Mouse (Mus musculus): Measurements from ENCODE around the gene 6430628N08Rik. TPM values are rescaled to one million over a fixed set of nuclear protein-coding genes. Genes with fewer than 3 reads are reported as not detected.

The 6430628N08Rik gene
- polyA plus RNA-seq, 1 experiment from 2014 or later = not detected

GRCm38 (mm10) chr4:115878216-115878678 lies 12.2 kb upstream of the 6430628N08Rik start:
- peak; percentile 69 for ATAC-seq (replicated peaks; ENCODE audit: low FRiP score)
- no peak overlapping the region for H3K4me3 ChIP-seq (ENCODE audit: low read depth, low read length)
- 1% methylated on average over 11 of the region's 11 CpGs for WGBS
- H3K4me1 ChIP-seq (replicated peaks; ENCODE audit: control insufficient read depth, insufficient read depth, low read length) = peaks cover 22% of the 10 kb centered on the region
- H3K36me3 ChIP-seq (ENCODE audit: control insufficient read depth, insufficient read depth, low read length) = no peaks in the 10 kb centered on the region
- peak overlapping the region; percentile 68 for H3K27ac ChIP-seq (ENCODE audit: low read depth, low read length)
- peak overlapping the region; percentile 49 for H3K9ac ChIP-seq (ENCODE audit: low read length)
- H3K4me2 ChIP-seq (ENCODE audit: low read depth, low read length, severe bottlenecking) = peak overlapping the region; percentile 28; the same call in 1 of the 2 replicates
- DNase-seq (ENCODE audit: low spot score) = peak; percentile 81
- no peaks in the 10 kb centered on the region for H3K27me3 ChIP-seq (ENCODE audit: control insufficient read depth, insufficient read depth, low read length)
- no peaks in the 10 kb centered on the region for H3K9me3 ChIP-seq (ENCODE audit: control insufficient read depth, low read length)

- H3K4me1 ChIP-seq (replicated peaks; ENCODE audit: control insufficient read depth, insufficient read depth, low read length) = peaks cover 22% of the 10 kb centered on the region
- H3K27ac ChIP-seq (ENCODE audit: low read depth, low read length) = no peak overlapping the region
- no peak overlapping the region for H3K4me3 ChIP-seq (ENCODE audit: low read depth, low read length)
- 32% methylated on average over 9 of the region's 9 CpGs for WGBS
- H3K4me2 ChIP-seq (ENCODE audit: low read depth, low read length, severe bottlenecking) = 0 out of 2 replicates have a peak overlapping the region, but pooled peaks have one; percentile 28
- ATAC-seq (replicated peaks; ENCODE audit: low FRiP score) (no peak), DNase-seq (ENCODE audit: low spot score) (no peak)
- H3K36me3 ChIP-seq (ENCODE audit: control insufficient read depth, insufficient read depth, low read length) = no peaks in the 10 kb centered on the region
- H3K9ac ChIP-seq (ENCODE audit: low read length) = no peak overlapping the region; the same call in 1 of the 2 replicates
- no peaks in the 10 kb centered on the region for H3K27me3 ChIP-seq (ENCODE audit: control insufficient read depth, insufficient read depth, low read length)
- H3K9me3 ChIP-seq (ENCODE audit: control insufficient read depth, low read length) = no peaks in the 10 kb centered on the region
These were observed 11.6 kb upstream of the 6430628N08Rik start for GRCm38 (mm10) chr4:115878828-115879227.

DNA sequence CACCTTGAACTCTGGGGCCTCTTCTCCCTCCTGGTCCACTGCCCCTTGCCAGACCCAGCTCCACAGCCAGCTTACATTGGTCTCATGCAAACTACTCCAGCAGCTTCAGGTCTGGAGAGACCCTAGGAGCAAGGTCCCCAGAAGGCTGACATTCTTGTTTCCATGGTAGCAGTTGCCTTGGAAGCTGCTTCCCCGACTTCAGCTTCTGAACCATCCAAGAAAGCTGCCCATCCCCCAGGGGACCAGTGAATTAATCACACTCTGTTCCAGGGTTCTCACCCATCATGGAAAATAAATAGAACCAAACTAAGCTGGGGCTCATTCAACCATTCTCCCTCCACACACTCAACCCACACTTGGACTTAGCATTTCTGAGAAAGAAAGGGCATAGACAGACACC lies 9.3 kb upstream of the 6430628N08Rik start:
- no peak overlapping the region for H3K4me3 ChIP-seq (ENCODE audit: low read depth, low read length)
- peaks cover 22% of the 10 kb centered on the region for H3K4me1 ChIP-seq (replicated peaks; ENCODE audit: control insufficient read depth, insufficient read depth, low read length)

DNA sequence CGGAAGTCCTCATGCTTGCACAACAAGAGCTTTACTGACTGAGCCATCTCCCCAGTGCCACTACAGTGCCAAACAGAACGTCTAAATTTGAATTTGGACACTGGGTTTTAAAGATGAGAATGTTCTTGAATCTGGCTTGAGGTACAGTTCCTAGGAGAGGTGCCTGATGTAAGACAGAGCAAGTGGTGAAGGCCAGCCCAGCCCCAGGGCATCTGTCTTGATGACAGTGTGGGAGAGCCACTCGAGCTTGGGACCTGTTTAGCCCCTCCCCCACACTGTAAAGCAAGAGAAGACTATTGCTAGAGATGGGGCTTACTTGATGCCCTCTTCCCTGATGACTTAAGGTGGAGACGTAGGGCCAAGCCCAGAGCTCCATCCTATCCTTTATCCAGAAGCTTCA lies 8.3 kb upstream of the 6430628N08Rik start:
- DNase-seq (ENCODE audit: low spot score) (no peak), ATAC-seq (replicated peaks; ENCODE audit: low FRiP score) (no peak)
- WGBS = 73% methylated on average over 4 of the region's 4 CpGs
- Histone ChIP-seq H3K36me3 (ENCODE audit: control insufficient read depth, insufficient read depth, low read length) (no peaks in the 10 kb centered on the region), H3K9ac (ENCODE audit: low read length) (no peak overlapping the region), H3K4me3 (ENCODE audit: low read depth, low read length) (no peak overlapping the region), H3K4me2 (ENCODE audit: low read depth, low read length, severe bottlenecking) (no peak overlapping the region), H3K4me1 (replicated peaks; ENCODE audit: control insufficient read depth, insufficient read depth, low read length) (peaks cover 22% of the 10 kb centered on the region), H3K27ac (ENCODE audit: low read depth, low read length) (no peak overlapping the region), H3K27me3 (ENCODE audit: control insufficient read depth, insufficient read depth, low read length) (no peaks in the 10 kb centered on the region), H3K9me3 (ENCODE audit: control insufficient read depth, low read length) (no peaks in the 10 kb centered on the region)

More for the DNA sequence above, 9.3 kb upstream of the 6430628N08Rik start:
- DNase-seq (ENCODE audit: low spot score) (peak; percentile 65), ATAC-seq (replicated peaks; ENCODE audit: low FRiP score) (peak; percentile 47; the same call in 1 of the 2 replicates)
- Histone ChIP-seq H3K27ac (ENCODE audit: low read depth, low read length) (0 out of 2 replicates have a peak overlapping the region, but pooled peaks have one; percentile 1), H3K36me3 (ENCODE audit: control insufficient read depth, insufficient read depth, low read length) (no peaks in the 10 kb centered on the region), H3K9ac (ENCODE audit: low read length) (no peak overlapping the region), H3K4me2 (ENCODE audit: low read depth, low read length, severe bottlenecking) (no peak overlapping the region), H3K9me3 (ENCODE audit: control insufficient read depth, low read length) (no peaks in the 10 kb centered on the region), H3K27me3 (ENCODE audit: control insufficient read depth, insufficient read depth, low read length) (no peaks in the 10 kb centered on the region)
- WGBS = 0% methylated on average over 1 of the region's 1 CpGs

GRCm38 (mm10) chr4:115884022-115884421 lies 6.4 kb upstream of the 6430628N08Rik start, which contains the start of gene Kncn:
Kncn (plus strand) TSS chr4:115884400.
- Histone ChIP-seq H3K9ac (ENCODE audit: low read length) (no peak within 1 kb of the TSS), H3K27ac (ENCODE audit: low read depth, low read length) (no peak within 1 kb of the TSS), H3K27me3 (ENCODE audit: control insufficient read depth, insufficient read depth, low read length) (no peaks in the 10 kb centered on the region), H3K9me3 (ENCODE audit: control insufficient read depth, low read length) (no peaks in the 10 kb centered on the region), H3K4me3 (ENCODE audit: low read depth, low read length) (no peak within 1 kb of the TSS), H3K4me2 (ENCODE audit: low read depth, low read length, severe bottlenecking) (no peak within 1 kb of the TSS), H3K36me3 (ENCODE audit: control insufficient read depth, insufficient read depth, low read length) (no peaks in the 10 kb centered on the region), H3K4me1 (replicated peaks; ENCODE audit: control insufficient read depth, insufficient read depth, low read length) (peaks cover 7% of the 10 kb centered on the region)
- DNase-seq (ENCODE audit: low spot score) (no peak), ATAC-seq (replicated peaks; ENCODE audit: low FRiP score) (no peak)
- WGBS = 80% methylated on average over 6 of the region's 6 CpGs

GRCm38 (mm10) chr4:115885846-115886245 lies 4.6 kb upstream of the 6430628N08Rik start:
- DNase-seq (ENCODE audit: low spot score) (no peak), ATAC-seq (replicated peaks; ENCODE audit: low FRiP score) (no peak)
- H3K27ac ChIP-seq (ENCODE audit: low read depth, low read length) = no peak overlapping the region
- H3K4me2 ChIP-seq (ENCODE audit: low read depth, low read length, severe bottlenecking) = no peak overlapping the region
- no peaks in the 10 kb centered on the region for H3K36me3 ChIP-seq (ENCODE audit: control insufficient read depth, insufficient read depth, low read length)
- H3K9me3 ChIP-seq (ENCODE audit: control insufficient read depth, low read length) = no peaks in the 10 kb centered on the region
- 80% methylated on average over 3 of the region's 3 CpGs for WGBS
- H3K4me3 ChIP-seq (ENCODE audit: low read depth, low read length) = no peak overlapping the region
- H3K4me1 ChIP-seq (replicated peaks; ENCODE audit: control insufficient read depth, insufficient read depth, low read length) = peaks cover 10% of the 10 kb centered on the region
- H3K27me3 ChIP-seq (ENCODE audit: control insufficient read depth, insufficient read depth, low read length) = peaks cover 12% of the 10 kb centered on the region
- no peak overlapping the region for H3K9ac ChIP-seq (ENCODE audit: low read length)

GRCm38 (mm10) chr4:115886875-115887274 lies 3.6 kb upstream of the 6430628N08Rik start:
- no peaks in the 10 kb centered on the region for H3K36me3 ChIP-seq (ENCODE audit: control insufficient read depth, insufficient read depth, low read length)
- no peak overlapping the region for H3K4me2 ChIP-seq (ENCODE audit: low read depth, low read length, severe bottlenecking)
- H3K9ac ChIP-seq (ENCODE audit: low read length) = no peak overlapping the region
- ATAC-seq (replicated peaks; ENCODE audit: low FRiP score) (no peak), DNase-seq (ENCODE audit: low spot score) (no peak)
- 46% methylated on average over 1 of the region's 1 CpGs for WGBS
- no peak overlapping the region for H3K4me3 ChIP-seq (ENCODE audit: low read depth, low read length)
- H3K27me3 ChIP-seq (ENCODE audit: control insufficient read depth, insufficient read depth, low read length) = peaks cover 23% of the 10 kb centered on the region
- H3K4me1 ChIP-seq (replicated peaks; ENCODE audit: control insufficient read depth, insufficient read depth, low read length) = peaks cover 6% of the 10 kb centered on the region
- H3K9me3 ChIP-seq (ENCODE audit: control insufficient read depth, low read length) = no peaks in the 10 kb centered on the region
- no peak overlapping the region for H3K27ac ChIP-seq (ENCODE audit: low read depth, low read length)

- 0 out of 2 replicates have a peak, but pooled peaks have one; percentile 45 for ATAC-seq (replicated peaks; ENCODE audit: low FRiP score)
- DNase-seq (ENCODE audit: low spot score) = no peak
- H3K27me3 ChIP-seq (ENCODE audit: control insufficient read depth, insufficient read depth, low read length) = peaks cover 28% of the 10 kb centered on the region
These were observed 399 bp upstream of the 6430628N08Rik start for GRCm38 (mm10) chr4:115890066-115890465.

GRCm38 (mm10) chr4:115894281-115894680 lies 3.8 kb downstream of the 6430628N08Rik start:
- Histone ChIP-seq H3K36me3 (ENCODE audit: control insufficient read depth, insufficient read depth, low read length) (no peaks in the 10 kb centered on the region), H3K4me1 (replicated peaks; ENCODE audit: control insufficient read depth, insufficient read depth, low read length) (peaks cover 17% of the 10 kb centered on the region), H3K9me3 (ENCODE audit: control insufficient read depth, low read length) (no peaks in the 10 kb centered on the region), H3K4me2 (ENCODE audit: low read depth, low read length, severe bottlenecking) (no peak overlapping the region), H3K27ac (ENCODE audit: low read depth, low read length) (no peak overlapping the region), H3K27me3 (ENCODE audit: control insufficient read depth, insufficient read depth, low read length) (peaks cover 62% of the 10 kb centered on the region), H3K4me3 (ENCODE audit: low read depth, low read length) (no peak overlapping the region), H3K9ac (ENCODE audit: low read length) (no peak overlapping the region)
- DNase-seq (ENCODE audit: low spot score) (no peak), ATAC-seq (replicated peaks; ENCODE audit: low FRiP score) (no peak)
- 9% methylated on average over 3 of the region's 3 CpGs for WGBS

More at GRCm38 (mm10) chr4:115890066-115890465, 399 bp upstream of the 6430628N08Rik start:
- H3K36me3 ChIP-seq (ENCODE audit: control insufficient read depth, insufficient read depth, low read length) = no peaks in the 10 kb centered on the region
- H3K4me1 ChIP-seq (replicated peaks; ENCODE audit: control insufficient read depth, insufficient read depth, low read length) = peaks cover 6% of the 10 kb centered on the region
- H3K9me3 ChIP-seq (ENCODE audit: control insufficient read depth, low read length) = no peaks in the 10 kb centered on the region
- 9% methylated on average over 6 of the region's 6 CpGs for WGBS
- H3K27ac ChIP-seq (ENCODE audit: low read depth, low read length) = no peak overlapping the region
- peak overlapping the region; percentile 67 for H3K4me2 ChIP-seq (ENCODE audit: low read depth, low read length, severe bottlenecking)
- peak overlapping the region; percentile 25 for H3K9ac ChIP-seq (ENCODE audit: low read length)
- H3K4me3 ChIP-seq (ENCODE audit: low read depth, low read length) = peak overlapping the region; percentile 24
